Mouse (Mus musculus): ENCODE data around the gene Creb5.

DNA sequence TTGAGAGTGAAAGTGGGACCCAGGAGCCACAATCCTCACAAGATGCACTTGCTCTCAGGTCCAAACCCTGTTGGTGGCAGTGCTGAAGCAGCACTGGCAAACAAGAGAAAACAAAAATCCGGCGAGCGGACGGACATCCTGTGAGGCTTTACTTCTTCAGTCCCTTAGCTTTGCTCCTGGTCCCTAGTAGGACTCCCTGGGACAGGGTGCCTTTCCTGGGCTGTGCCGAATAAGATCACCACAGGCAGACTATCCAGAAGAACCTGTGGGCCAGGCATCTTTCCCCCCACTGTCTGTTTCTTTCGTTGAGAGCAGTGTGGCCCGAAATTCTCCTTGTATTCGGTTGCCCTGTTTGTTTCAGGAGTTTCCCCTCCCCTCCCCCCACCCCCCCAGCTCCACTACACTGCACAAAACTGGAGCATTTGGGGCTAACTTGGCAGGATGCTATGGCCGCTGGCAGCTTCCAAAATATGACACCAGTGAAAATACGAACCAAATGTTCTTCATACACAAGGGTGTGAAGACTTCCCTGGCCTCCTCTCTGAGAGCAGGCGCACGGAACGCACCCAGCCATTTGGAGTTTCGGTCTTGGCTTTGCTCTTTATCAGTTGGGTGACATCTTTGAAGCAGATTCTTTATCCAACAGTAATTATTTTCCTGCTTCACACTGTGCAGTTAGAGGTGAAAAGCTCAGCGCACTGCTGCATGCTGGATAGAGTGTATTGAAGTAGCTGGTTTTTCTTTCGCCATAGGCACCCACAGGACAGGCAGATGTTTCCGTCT, 32.7 kb downstream of the Creb5 start:
- TF ChIP-seq CTCF (IDR thresholded peaks at IDR 0.05) (peak; percentile 33), POLR2A (IDR thresholded peaks at IDR 0.05; ENCODE audit: insufficient read depth, low read depth, low read length) (no peak), EP300 (IDR thresholded peaks at IDR 0.05; ENCODE audit: insufficient read depth, low read depth, low read length) (0 out of 2 replicates have a peak, but pooled peaks have one; percentile 10)

Measured in heart, adult 2 months (tissue).